Mouse (Mus musculus) thymus, postnatal 10 days (tissue): Measurements from ENCODE around the gene Pde4b.
"Not testable (repeated sequence)": the region's sequence is repeated elsewhere in the genome, so short reads cannot be mapped to it uniquely, and the experiment has no call there.

Experiments
- DNase-seq, 2 experiments: peaks; one replicate each; pipeline ENCODE4 v3.0.0; 2021; ENCODE audit warnings: low spot score in 2 of 2

The Pde4b gene

GRCm38 (mm10) chr4:102087091-102087565 lies at the start of gene Pde4b:
Gene Pde4b, plus strand, starts transcription at chr4:102087543.
- no peak for DNase-seq

GRCm38 (mm10) chr4:102040190-102040589 lies 47.2 kb upstream of the Pde4b start:
- DNase-seq, result no peak

- no peak for DNase-seq
Measured at GRCm38 (mm10) chr4:102045183-102046140, 41.9 kb upstream of the Pde4b start.

- DNase-seq, result not testable (repeated sequence)
Measured at GRCm38 (mm10) chr4:102049368-102049767, 38.0 kb upstream of the Pde4b start.

- DNase-seq, result no peak
Measured at GRCm38 (mm10) chr4:102061322-102061721, 26.0 kb upstream of the Pde4b start.

- DNase-seq, result no peak
Measured at GRCm38 (mm10) chr4:102069314-102069713, 18.0 kb upstream of the Pde4b start.

GRCm38 (mm10) chr4:102086336-102086735 lies 1.0 kb upstream of the Pde4b start:
- DNase-seq, result no peak

- no peak for DNase-seq
Measured at GRCm38 (mm10) chr4:102087566-102088234, 357 bp downstream of the Pde4b start.

- no peak for DNase-seq
Measured at GRCm38 (mm10) chr4:102088235-102088867, 1.0 kb downstream of the Pde4b start.

- DNase-seq, result no peak
Measured at GRCm38 (mm10) chr4:102095851-102096250, 8.5 kb downstream of the Pde4b start.

GRCm38 (mm10) chr4:102102241-102102640 lies 14.9 kb downstream of the Pde4b start:
- DNase-seq, result no peak

GRCm38 (mm10) chr4:102104534-102105014 lies 17.2 kb downstream of the Pde4b start:
- no peak for DNase-seq

- no peak for DNase-seq
Measured at GRCm38 (mm10) chr4:102106771-102107170, 19.4 kb downstream of the Pde4b start.

GRCm38 (mm10) chr4:102119454-102119853 lies 32.1 kb downstream of the Pde4b start:
- DNase-seq, result no peak

GRCm38 (mm10) chr4:102136366-102136849 lies 49.1 kb downstream of the Pde4b start:
- no peak for DNase-seq

- no peak for DNase-seq
Measured at GRCm38 (mm10) chr4:102138346-102138745, 51.0 kb downstream of the Pde4b start.

- DNase-seq, result no peak
Measured at GRCm38 (mm10) chr4:102141241-102141640, 53.9 kb downstream of the Pde4b start.

- no peak for DNase-seq
Measured at GRCm38 (mm10) chr4:102148766-102149165, 61.4 kb downstream of the Pde4b start.

- no peak for DNase-seq
Measured at GRCm38 (mm10) chr4:102159178-102159577, 71.8 kb downstream of the Pde4b start.

GRCm38 (mm10) chr4:102171636-102172035 lies 84.3 kb downstream of the Pde4b start:
- no peak for DNase-seq

GRCm38 (mm10) chr4:102172711-102173213 lies 85.4 kb downstream of the Pde4b start:
- DNase-seq, result no peak

GRCm38 (mm10) chr4:102175985-102176384 lies 88.6 kb downstream of the Pde4b start:
- no peak for DNase-seq
